Mouse (Mus musculus) small intestine, adult 2 months (tissue): Measurements from ENCODE around the gene F2.

Experiments used
- CTCF ChIP-seq: fragments of 200-500 bp; IDR thresholded peaks from 2 replicates; pipeline ENCODE4 v1.5.1; 2012; ENCODE audit warnings: low read depth, mild to moderate bottlenecking, control low read depth, inconsistent platforms, low read length, moderate library complexity, mixed read lengths; ENCODE audit not compliant: insufficient replicate concordance, insufficient read length; ENCODE audit errors: extremely low read depth
- POLR2A ChIP-seq: fragments of 200-500 bp; IDR thresholded peaks from 2 replicates; pipeline ENCODE4 v1.6.1; 2012; ENCODE audit warnings: low read depth, mild to moderate bottlenecking, control low read depth, inconsistent platforms, low read length, moderate library complexity

GRCm38 (mm10) chr2:91602389-91602788, 33.8 kb downstream of the F2 start:
- no peak for TF ChIP-seq POLR2A
- no peak for TF ChIP-seq CTCF
